Mouse (Mus musculus) embryonic fibroblast, embryonic 13.5 days (primary cell): ENCODE results near the gene C1qtnf12.

Source experiments
- CTCF ChIP-seq: IDR thresholded peaks from 2 replicates; pipeline ENCODE4 v1.5.1; 2011; ENCODE audit warnings: mild to moderate bottlenecking, control low read depth, low read length, moderate library complexity, borderline replicate concordance; ENCODE audit not compliant: insufficient read depth
- POLR2A ChIP-seq: IDR thresholded peaks from 2 replicates; pipeline ENCODE4 v1.6.1; 2011; ENCODE audit warnings: low read depth, mild to moderate bottlenecking, control low read depth, low read length, moderate library complexity

DNA sequence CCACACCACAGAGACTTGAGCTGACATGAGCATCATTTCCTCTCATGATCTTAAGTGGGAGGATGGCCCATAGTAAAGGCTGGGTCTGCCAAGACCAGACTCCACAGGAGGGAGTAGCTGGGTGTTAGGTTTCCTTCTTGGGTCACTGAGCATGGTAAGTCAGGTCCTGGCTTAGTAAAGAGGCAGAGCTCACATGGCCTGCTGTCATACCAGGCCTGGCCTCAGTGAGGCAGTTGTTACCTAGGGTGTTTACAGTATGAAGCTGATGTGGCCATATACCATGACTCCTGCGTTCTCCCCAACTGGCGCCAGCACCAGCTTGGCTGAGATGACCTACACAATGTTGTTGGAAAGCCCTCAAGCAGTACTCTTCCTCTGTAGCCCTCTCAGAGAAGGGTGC, 11.1 kb downstream of the C1qtnf12 start:
- TF ChIP-seq POLR2A (no peak), CTCF (no peak)
